Mouse (Mus musculus) embryonic facial prominence, embryonic 13.5 days (tissue): ENCODE measurements around the gene Nav2. TPM values are rescaled to one million over a fixed set of nuclear protein-coding genes. Genes with fewer than 3 reads are reported as not detected.

Experiments
- ATAC-seq: fragments of 200-750 bp; cut with Nextera tagmentation; 2 replicates; pipeline ENCODE4 v1.8.0; 2017; ENCODE audit warnings: low read depth; ENCODE audit not compliant: insufficient number of reproducible peaks, insufficient read depth, low FRiP score, low TSS enrichment
- H3K27ac ChIP-seq: fragments of 300-500 bp; sonication (generic); 2 replicates; pipeline ENCODE4 v1.5.1; 2015; ENCODE audit warnings: moderate library complexity, mild to moderate bottlenecking, inconsistent platforms
- H3K27me3 ChIP-seq: fragments of 300-500 bp; sonication (generic); 2 replicates; pipeline ENCODE4 v1.6.1; 2015; ENCODE audit warnings: mild to moderate bottlenecking, inconsistent platforms
- H3K36me3 ChIP-seq: fragments of 300-500 bp; sonication (generic); 2 replicates; pipeline ENCODE4 v1.6.1; 2015; ENCODE audit warnings: mild to moderate bottlenecking, inconsistent platforms
- H3K4me1 ChIP-seq: fragments of 300-500 bp; sonication (generic); 2 replicates; pipeline ENCODE4 v1.6.1; 2015; ENCODE audit warnings: inconsistent platforms
- H3K4me2 ChIP-seq: fragments of 300-500 bp; sonication (generic); 2 replicates; pipeline ENCODE4 v1.6.1; 2015; ENCODE audit warnings: moderate library complexity, mild to moderate bottlenecking, inconsistent platforms
- H3K4me3 ChIP-seq: fragments of 300-500 bp; sonication (generic); 2 replicates; pipeline ENCODE4 v1.5.1; 2015; ENCODE audit warnings: mild to moderate bottlenecking, inconsistent platforms
- H3K9ac ChIP-seq: fragments of 300-500 bp; sonication (generic); 2 replicates; pipeline ENCODE4 v1.6.1; 2015; ENCODE audit warnings: mild to moderate bottlenecking, inconsistent platforms
- H3K9me3 ChIP-seq: fragments of 300-500 bp; sonication (generic); 2 replicates; pipeline ENCODE4 v1.6.1; 2016; ENCODE audit warnings: inconsistent platforms
- WGBS: fragments of 180-500 bp; shearing (Covaris S2); methylation state at CpG from one replicate; pipeline ENCODE4 v1.1.7; 2015; ENCODE audit warnings: mixed read lengths; 5-methylcytosine and 5-hydroxymethylcytosine counted together
- polyA plus RNA-seq: library from polyadenylated mRNA; unstranded; fragments of >200 nt; fragmentation: Nextera tagmentation; extraction: Ambion mirVana; gene quantifications from 2 replicates; pipeline ENCODE4 v1.2.1, GENCODE M21; 2015

The Nav2 gene
- polyA plus RNA-seq, 1 experiment from 2014 or later: 22.1 TPM

- no peaks in the 10 kb centered on the region for H3K27me3 ChIP-seq
- peaks cover 3% of the 10 kb centered on the region; the same call in 1 of the 2 replicates for H3K4me1 ChIP-seq
- no peak overlapping the region for H3K9ac ChIP-seq
- H3K4me2 ChIP-seq: no peak overlapping the region
- no peaks in the 10 kb centered on the region for H3K9me3 ChIP-seq
- ATAC-seq: no peak
- H3K4me3 ChIP-seq: no peak overlapping the region
- peaks cover 44% of the 10 kb centered on the region for H3K36me3 ChIP-seq
- H3K27ac ChIP-seq: no peak overlapping the region
- WGBS: 83% methylated on average over 14 of the region's 14 CpGs
Measured at GRCm38 (mm10) chr7:49604244-49604643, 695.7 kb downstream of the Nav2 start.

- Histone ChIP-seq H3K4me3 (no peak overlapping the region), H3K9ac (no peak overlapping the region), H3K36me3 (peaks cover 35% of the 10 kb centered on the region), H3K4me1 (peaks cover 3% of the 10 kb centered on the region; the same call in 1 of the 2 replicates), H3K27me3 (no peaks in the 10 kb centered on the region), H3K27ac (no peak overlapping the region), H3K4me2 (no peak overlapping the region), H3K9me3 (no peaks in the 10 kb centered on the region)
- 87% methylated on average over 15 of the region's 15 CpGs for whole genome bisulfite sequencing
- ATAC-seq: no peak
Measured at GRCm38 (mm10) chr7:49604965-49605795, 696.7 kb downstream of the Nav2 start.

- peak overlapping the region; percentile 40 for H3K4me2 ChIP-seq
Measured at GRCm38 (mm10) chr7:49616258-49616735, 707.8 kb downstream of the Nav2 start.

GRCm38 (mm10) chr7:49617087-49617486, 708.6 kb downstream of the Nav2 start:
- no peak overlapping the region for H3K4me2 ChIP-seq
- H3K27ac ChIP-seq: no peak overlapping the region
- peaks cover 29% of the 10 kb centered on the region for H3K27me3 ChIP-seq
- ATAC-seq: no peak
- no peaks in the 10 kb centered on the region for H3K9me3 ChIP-seq
- peaks cover 3% of the 10 kb centered on the region; the same call in 1 of the 2 replicates for H3K4me1 ChIP-seq
- 80% methylated on average over 4 of the region's 4 CpGs for WGBS
- no peak overlapping the region for H3K4me3 ChIP-seq
- H3K9ac ChIP-seq: no peak overlapping the region
- no peaks in the 10 kb centered on the region for H3K36me3 ChIP-seq

More at GRCm38 (mm10) chr7:49616258-49616735, 707.8 kb downstream of the Nav2 start:
- peaks cover 3% of the 10 kb centered on the region; the same call in 1 of the 2 replicates for H3K4me1 ChIP-seq
- H3K27ac ChIP-seq: no peak overlapping the region
- no peak for ATAC-seq
- H3K36me3 ChIP-seq: no peaks in the 10 kb centered on the region
- H3K27me3 ChIP-seq: peaks cover 28% of the 10 kb centered on the region
- no peak overlapping the region for H3K4me3 ChIP-seq
- no peak overlapping the region for H3K9ac ChIP-seq
- H3K9me3 ChIP-seq: no peaks in the 10 kb centered on the region
- 9% methylated on average over 6 of the region's 7 CpGs for WGBS

- no peaks in the 10 kb centered on the region for H3K36me3 ChIP-seq
- peaks cover 43% of the 10 kb centered on the region for H3K27me3 ChIP-seq
- H3K9me3 ChIP-seq: no peaks in the 10 kb centered on the region
- ATAC-seq: no peak
- H3K4me1 ChIP-seq: peaks cover 3% of the 10 kb centered on the region; the same call in 1 of the 2 replicates
- no peak overlapping the region for H3K9ac ChIP-seq
- WGBS: 72% methylated on average over 1 of the region's 1 CpGs
- no peak overlapping the region for H3K4me3 ChIP-seq
- no peak overlapping the region for H3K4me2 ChIP-seq
- H3K27ac ChIP-seq: no peak overlapping the region
Measured at GRCm38 (mm10) chr7:49620160-49620559, 711.6 kb downstream of the Nav2 start.

GRCm38 (mm10) chr7:49631885-49632284, 723.4 kb downstream of the Nav2 start:
- peak overlapping the region; percentile 16; the same call in 1 of the 2 replicates for H3K4me3 ChIP-seq
- H3K36me3 ChIP-seq: no peaks in the 10 kb centered on the region
- no peak overlapping the region for H3K27ac ChIP-seq
- peaks cover 94% of the 10 kb centered on the region for H3K27me3 ChIP-seq
- no peak for ATAC-seq
- H3K4me2 ChIP-seq: 0 out of 2 replicates have a peak overlapping the region, but pooled peaks have one; percentile 24
- no peak overlapping the region for H3K9ac ChIP-seq
- no peaks in the 10 kb centered on the region for H3K9me3 ChIP-seq
- 17% methylated on average over 9 of the region's 9 CpGs for WGBS
- H3K4me1 ChIP-seq: peaks cover 24% of the 10 kb centered on the region

- WGBS: 5% methylated on average over 24 of the region's 24 CpGs
- no peak for ATAC-seq
- H3K27me3 ChIP-seq: peaks cover 94% of the 10 kb centered on the region
- no peak overlapping the region for H3K9ac ChIP-seq
- H3K27ac ChIP-seq: no peak overlapping the region
- H3K4me3 ChIP-seq: peak overlapping the region; percentile 16
- H3K4me1 ChIP-seq: peaks cover 25% of the 10 kb centered on the region
- H3K4me2 ChIP-seq: peak overlapping the region; percentile 24; the same call in 1 of the 2 replicates
- H3K9me3 ChIP-seq: no peaks in the 10 kb centered on the region
- no peaks in the 10 kb centered on the region for H3K36me3 ChIP-seq
Measured at GRCm38 (mm10) chr7:49632391-49632790, 723.9 kb downstream of the Nav2 start.

GRCm38 (mm10) chr7:49633375-49633956, 725.0 kb downstream of the Nav2 start:
- ATAC-seq: no peak
- peaks cover 96% of the 10 kb centered on the region for H3K27me3 ChIP-seq
- H3K27ac ChIP-seq: no peak overlapping the region
- no peaks in the 10 kb centered on the region for H3K36me3 ChIP-seq
- peak overlapping the region; percentile 40; the same call in 1 of the 2 replicates for H3K9ac ChIP-seq
- peaks cover 25% of the 10 kb centered on the region for H3K4me1 ChIP-seq
- H3K4me2 ChIP-seq: peak overlapping the region; percentile 53
- WGBS: under 1% methylated on average over 33 of the region's 33 CpGs
- peak overlapping the region; percentile 35 for H3K4me3 ChIP-seq
- no peaks in the 10 kb centered on the region for H3K9me3 ChIP-seq

GRCm38 (mm10) chr7:49634291-49635073, 726.0 kb downstream of the Nav2 start:
- Histone ChIP-seq H3K9ac (no peak overlapping the region), H3K4me2 (peak overlapping the region; percentile 53), H3K4me1 (peaks cover 31% of the 10 kb centered on the region), H3K9me3 (no peaks in the 10 kb centered on the region), H3K36me3 (no peaks in the 10 kb centered on the region), H3K4me3 (peak overlapping the region; percentile 35; the same call in 1 of the 2 replicates), H3K27ac (no peak overlapping the region), H3K27me3 (peaks cover 98% of the 10 kb centered on the region)
- under 1% methylated on average over 26 of the region's 26 CpGs for WGBS
- ATAC-seq: no peak

GRCm38 (mm10) chr7:49635074-49635621, 726.6 kb downstream of the Nav2 start:
- Histone ChIP-seq H3K9ac (no peak overlapping the region), H3K9me3 (no peaks in the 10 kb centered on the region), H3K4me1 (peaks cover 31% of the 10 kb centered on the region), H3K4me2 (no peak overlapping the region), H3K27me3 (peaks cover 100% of the 10 kb centered on the region), H3K36me3 (no peaks in the 10 kb centered on the region), H3K4me3 (0 out of 2 replicates have a peak overlapping the region, but pooled peaks have one; percentile 8), H3K27ac (no peak overlapping the region)
- WGBS: under 1% methylated on average over 35 of the region's 35 CpGs
- ATAC-seq: no peak

- peaks cover 31% of the 10 kb centered on the region for H3K4me1 ChIP-seq
- no peak overlapping the region for H3K9ac ChIP-seq
- no peaks in the 10 kb centered on the region for H3K9me3 ChIP-seq
- H3K27ac ChIP-seq: no peak overlapping the region
- H3K4me3 ChIP-seq: 0 out of 2 replicates have a peak overlapping the region, but pooled peaks have one; percentile 3
- no peak for ATAC-seq
- WGBS: under 1% methylated on average over 22 of the region's 22 CpGs
- H3K4me2 ChIP-seq: no peak overlapping the region
- H3K36me3 ChIP-seq: no peaks in the 10 kb centered on the region
- peaks cover 100% of the 10 kb centered on the region for H3K27me3 ChIP-seq
Measured at GRCm38 (mm10) chr7:49635971-49636370, 727.5 kb downstream of the Nav2 start.
